Mouse (Mus musculus): Measurements from ENCODE around the gene Sec24b. TPM values are rescaled to one million over a fixed set of nuclear protein-coding genes. Genes with fewer than 3 reads are reported as not detected.

The Sec24b gene
- polyA plus RNA-seq, 1 experiment from 2014 or later: 7.6 TPM

- no peak overlapping the region for H3K27ac ChIP-seq
- no peak for DNase-seq
- no peak overlapping the region for H3K9ac ChIP-seq
- ATAC-seq (ENCODE audit: low read depth): no peak
- H3K4me3 ChIP-seq (replicated peaks): no peak overlapping the region
- no peaks in the 10 kb centered on the region for H3K9me3 ChIP-seq (replicated peaks)
- H3K36me3 ChIP-seq: no peaks in the 10 kb centered on the region
- H3K4me1 ChIP-seq (replicated peaks): peaks cover 59% of the 10 kb centered on the region
- no peaks in the 10 kb centered on the region for H3K27me3 ChIP-seq
- H3K4me2 ChIP-seq: no peak overlapping the region
- 74% methylated on average over 10 of the region's 10 CpGs for WGBS (ENCODE audit: insufficient replicate concordance)
Observed at GRCm38 (mm10) chr3:130053340-130054066, 7.8 kb downstream of the Sec24b start.

GRCm38 (mm10) chr3:130052541-130053298 lies 8.6 kb downstream of the Sec24b start:
- Histone ChIP-seq H3K27ac (no peak overlapping the region), H3K9me3 (replicated peaks) (no peaks in the 10 kb centered on the region), H3K27me3 (no peaks in the 10 kb centered on the region), H3K4me1 (replicated peaks) (peaks cover 52% of the 10 kb centered on the region), H3K4me2 (no peak overlapping the region), H3K4me3 (replicated peaks) (no peak overlapping the region), H3K9ac (no peak overlapping the region), H3K36me3 (no peaks in the 10 kb centered on the region)
- 71% methylated on average over 6 of the region's 6 CpGs for WGBS (ENCODE audit: insufficient replicate concordance)
- no peak for DNase-seq
- ATAC-seq (ENCODE audit: low read depth): no peak

DNA sequence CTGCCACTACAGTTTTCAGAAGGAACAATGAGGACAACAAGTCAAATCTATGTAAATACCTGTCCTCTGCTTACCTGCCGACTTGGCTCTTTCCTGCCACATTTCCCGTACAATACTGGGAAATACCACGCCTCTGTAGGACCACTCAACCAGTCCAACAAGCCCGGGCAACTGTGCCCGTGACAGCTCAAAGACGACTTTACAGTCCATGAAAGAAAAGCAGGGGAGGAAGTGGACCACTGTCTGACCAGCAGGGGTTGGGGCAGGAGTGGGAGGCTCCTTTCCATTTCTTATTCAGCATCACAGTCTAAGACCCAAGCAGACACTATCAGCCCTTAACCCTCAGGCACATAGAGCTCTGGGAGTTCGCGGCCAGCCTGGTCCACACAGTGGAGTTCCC lies 9.2 kb downstream of the Sec24b start:
- Histone ChIP-seq H3K27ac (no peak overlapping the region), H3K4me1 (replicated peaks) (peaks cover 46% of the 10 kb centered on the region), H3K4me2 (no peak overlapping the region), H3K4me3 (replicated peaks) (no peak overlapping the region), H3K9me3 (replicated peaks) (no peaks in the 10 kb centered on the region), H3K27me3 (no peaks in the 10 kb centered on the region), H3K9ac (no peak overlapping the region), H3K36me3 (no peaks in the 10 kb centered on the region)
- ATAC-seq (ENCODE audit: low read depth): no peak
- WGBS (ENCODE audit: insufficient replicate concordance): 77% methylated on average over 8 of the region's 8 CpGs
- no peak for DNase-seq

GRCm38 (mm10) chr3:130040711-130041110 lies 20.6 kb downstream of the Sec24b start:
- Histone ChIP-seq H3K4me2 (no peak overlapping the region), H3K4me1 (replicated peaks) (0 out of 2 replicates have a peak, but pooled peaks cover 4% of the 10 kb centered on the region), H3K27ac (no peak overlapping the region; the same call in 1 of the 2 replicates), H3K27me3 (no peaks in the 10 kb centered on the region), H3K9me3 (replicated peaks) (peaks cover 9% of the 10 kb centered on the region), H3K36me3 (peaks cover 43% of the 10 kb centered on the region), H3K9ac (no peak overlapping the region), H3K4me3 (replicated peaks) (no peak overlapping the region)
- DNase-seq: no peak
- WGBS (ENCODE audit: insufficient replicate concordance): 82% methylated on average over 5 of the region's 5 CpGs
- ATAC-seq (ENCODE audit: low read depth): no peak

GRCm38 (mm10) chr3:130040017-130040416 lies 21.3 kb downstream of the Sec24b start:
- peaks cover 46% of the 10 kb centered on the region for H3K36me3 ChIP-seq
- ATAC-seq (ENCODE audit: low read depth): no peak

DNA sequence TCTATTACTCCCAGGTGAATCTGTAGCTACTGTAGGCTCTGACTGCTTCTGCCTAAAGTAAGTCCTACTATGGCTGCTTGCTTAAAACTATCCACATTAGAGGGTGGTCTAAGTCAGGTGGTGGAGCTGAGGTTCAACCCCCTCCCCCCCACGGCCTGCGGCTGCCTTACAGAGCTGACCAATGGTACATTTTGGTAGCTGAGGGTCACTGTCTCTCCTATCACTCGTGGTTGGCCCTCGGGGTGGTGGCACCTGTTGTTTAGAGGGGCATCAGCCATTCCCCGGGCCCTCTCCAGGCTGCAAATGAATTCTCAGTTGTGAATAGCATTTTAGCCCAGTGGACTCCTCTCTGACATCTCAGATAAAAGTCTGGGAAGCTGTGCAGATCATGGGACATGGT lies 32.6 kb downstream of the Sec24b start:
- Histone ChIP-seq H3K27ac (no peak overlapping the region), H3K9me3 (replicated peaks) (no peaks in the 10 kb centered on the region), H3K36me3 (peaks cover 66% of the 10 kb centered on the region), H3K4me3 (replicated peaks) (no peak overlapping the region), H3K4me2 (no peak overlapping the region), H3K27me3 (no peaks in the 10 kb centered on the region), H3K9ac (no peak overlapping the region), H3K4me1 (replicated peaks) (no peaks in the 10 kb centered on the region)
- DNase-seq: no peak
- ATAC-seq (ENCODE audit: low read depth): no peak
- WGBS (ENCODE audit: insufficient replicate concordance): 81% methylated on average over 5 of the region's 5 CpGs

More at GRCm38 (mm10) chr3:130040017-130040416, 21.3 kb downstream of the Sec24b start:
- H3K4me2 ChIP-seq: no peak overlapping the region
- 0 out of 2 replicates have a peak, but pooled peaks cover 4% of the 10 kb centered on the region for H3K4me1 ChIP-seq (replicated peaks)
- H3K27me3 ChIP-seq: no peaks in the 10 kb centered on the region
- 60% methylated on average over 4 of the region's 4 CpGs for WGBS (ENCODE audit: insufficient replicate concordance)
- no peak overlapping the region for H3K4me3 ChIP-seq (replicated peaks)
- no peak overlapping the region for H3K27ac ChIP-seq
- no peak overlapping the region for H3K9ac ChIP-seq
- no peak for DNase-seq
- H3K9me3 ChIP-seq (replicated peaks): peaks cover 5% of the 10 kb centered on the region

DNA sequence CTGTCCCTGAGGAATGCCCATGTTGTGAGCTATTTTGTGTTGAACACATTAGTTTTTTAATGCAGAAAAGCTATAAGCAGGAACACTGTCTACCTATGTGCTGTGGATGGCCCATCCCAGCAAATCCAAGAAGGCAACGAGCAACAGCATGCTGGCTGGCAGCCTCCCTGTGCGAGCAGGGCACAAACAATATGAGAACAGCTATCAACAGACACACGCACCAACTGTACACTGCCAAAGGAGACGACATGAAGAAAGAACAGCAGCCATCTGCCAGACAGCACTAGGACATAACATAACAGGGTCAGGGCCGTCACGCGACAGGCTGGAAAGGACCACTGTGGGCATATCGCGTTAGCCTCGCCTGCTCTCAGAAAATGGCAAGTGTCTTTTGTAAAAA lies 35.2 kb downstream of the Sec24b start:
- Histone ChIP-seq H3K4me3 (replicated peaks) (no peak overlapping the region), H3K9me3 (replicated peaks) (no peaks in the 10 kb centered on the region), H3K36me3 (peaks cover 59% of the 10 kb centered on the region), H3K27me3 (no peaks in the 10 kb centered on the region), H3K27ac (no peak overlapping the region), H3K9ac (no peak overlapping the region), H3K4me2 (no peak overlapping the region), H3K4me1 (replicated peaks) (no peaks in the 10 kb centered on the region)
- ATAC-seq (ENCODE audit: low read depth) (no peak), DNase-seq (no peak)
- WGBS (ENCODE audit: insufficient replicate concordance): 86% methylated on average over 10 of the region's 10 CpGs

DNA sequence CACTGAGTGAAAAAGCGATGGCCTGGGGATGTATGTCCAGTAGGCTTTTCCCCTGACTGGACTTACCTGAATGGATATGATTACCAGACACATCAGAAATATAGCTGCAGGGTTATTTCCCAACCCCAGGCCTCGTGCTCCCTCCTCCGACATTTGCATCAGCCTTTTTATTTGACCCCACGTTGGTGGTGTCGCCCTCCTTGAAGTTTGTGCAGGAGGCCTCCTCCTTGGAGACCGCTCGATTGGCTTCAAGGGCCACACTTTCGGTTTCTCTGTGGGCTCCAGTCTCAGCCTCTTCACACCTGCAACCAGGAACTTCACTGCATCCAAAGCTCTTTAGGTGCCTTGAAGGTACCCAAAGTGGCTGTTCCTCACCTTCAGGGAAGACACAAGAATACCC lies 35.8 kb downstream of the Sec24b start:
- Histone ChIP-seq H3K9ac (no peak overlapping the region), H3K4me1 (replicated peaks) (no peaks in the 10 kb centered on the region), H3K27me3 (no peaks in the 10 kb centered on the region), H3K4me2 (no peak overlapping the region), H3K36me3 (peaks cover 56% of the 10 kb centered on the region), H3K27ac (no peak overlapping the region), H3K9me3 (replicated peaks) (no peaks in the 10 kb centered on the region), H3K4me3 (replicated peaks) (no peak overlapping the region)
- DNase-seq: no peak
- 84% methylated on average over 8 of the region's 8 CpGs for WGBS (ENCODE audit: insufficient replicate concordance)
- ATAC-seq (ENCODE audit: low read depth): no peak

GRCm38 (mm10) chr3:130012943-130013342 lies 48.4 kb downstream of the Sec24b start:
- Histone ChIP-seq H3K27me3 (no peaks in the 10 kb centered on the region), H3K9me3 (replicated peaks) (no peaks in the 10 kb centered on the region), H3K27ac (no peak overlapping the region), H3K4me1 (replicated peaks) (no peaks in the 10 kb centered on the region), H3K4me3 (replicated peaks) (no peak overlapping the region), H3K9ac (no peak overlapping the region), H3K4me2 (no peak overlapping the region), H3K36me3 (peaks cover 24% of the 10 kb centered on the region)
- WGBS (ENCODE audit: insufficient replicate concordance): 67% methylated on average over 2 of the region's 2 CpGs
- ATAC-seq (ENCODE audit: low read depth) (no peak), DNase-seq (no peak)

DNA sequence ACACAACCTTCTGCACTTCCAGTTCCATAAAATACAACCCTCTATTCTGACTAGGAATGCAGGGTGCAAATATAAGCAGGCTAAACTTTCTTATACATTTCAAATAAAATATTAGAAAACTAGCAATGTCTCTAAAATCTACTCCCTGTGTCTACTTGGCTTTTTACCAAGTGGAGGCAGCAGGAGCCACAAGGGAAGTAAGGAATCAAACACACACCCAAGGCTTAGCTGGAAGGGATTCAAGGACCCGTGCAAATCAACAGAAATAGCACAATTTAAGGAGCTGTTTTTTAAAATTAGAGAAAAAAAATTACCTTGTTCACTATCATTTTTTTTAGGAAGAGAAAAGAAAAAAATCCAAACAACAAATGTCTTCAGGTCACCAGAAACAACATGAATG lies 50.1 kb downstream of the Sec24b start:
- Histone ChIP-seq H3K4me3 (replicated peaks) (no peak overlapping the region), H3K27ac (no peak overlapping the region), H3K9me3 (replicated peaks) (no peaks in the 10 kb centered on the region), H3K36me3 (peaks cover 39% of the 10 kb centered on the region), H3K4me1 (replicated peaks) (no peaks in the 10 kb centered on the region), H3K27me3 (no peaks in the 10 kb centered on the region), H3K4me2 (no peak overlapping the region), H3K9ac (no peak overlapping the region)
- DNase-seq (no peak), ATAC-seq (ENCODE audit: low read depth) (no peak)
- 68% methylated on average over 1 of the region's 1 CpGs for WGBS (ENCODE audit: insufficient replicate concordance)

- DNase-seq (no peak), ATAC-seq (ENCODE audit: low read depth) (no peak)
- Histone ChIP-seq H3K4me2 (no peak overlapping the region), H3K9ac (no peak overlapping the region), H3K9me3 (replicated peaks) (no peaks in the 10 kb centered on the region), H3K36me3 (peaks cover 71% of the 10 kb centered on the region), H3K27me3 (no peaks in the 10 kb centered on the region), H3K4me1 (replicated peaks) (no peaks in the 10 kb centered on the region), H3K4me3 (replicated peaks) (no peak overlapping the region), H3K27ac (no peak overlapping the region)
- 81% methylated on average over 7 of the region's 7 CpGs for whole genome bisulfite sequencing (ENCODE audit: insufficient replicate concordance)
Observed at GRCm38 (mm10) chr3:130006141-130006540, 55.2 kb downstream of the Sec24b start.
